Mouse (Mus musculus) MEL (cell line): ENCODE measurements at regions not wholly inside any gene's neighbourhood (a gene's known extent, or its start where the extent isn't known, plus 50 kb on each side); places are given as distances from the start of the nearest gene placed in this dataset.

ENCODE experiments used
- EP300 ChIP-seq, 2 experiments: IDR thresholded peaks; 2 replicates each; pipeline ENCODE4 v1.6.1; 2011; ENCODE audit warnings: improper control_type of control experiment in 2 of 2, low read length in 2 of 2, low read depth in 1 of 2, mild to moderate bottlenecking in 1 of 2
- RAD21 ChIP-seq: IDR thresholded peaks from 2 replicates; pipeline ENCODE4 v1.6.1; 2011; ENCODE audit warnings: mild to moderate bottlenecking, low read depth, low read length, improper control_type of control experiment
- SMC3 ChIP-seq: IDR thresholded peaks from 2 replicates; pipeline ENCODE4 v1.6.1; 2011; ENCODE audit warnings: low read depth, low read length, improper control_type of control experiment

- TF ChIP-seq EP300 (IDR thresholded peaks at IDR 0.05; ENCODE audit: low read depth in 1 of 2, low read length in 2 of 2) (no peak), SMC3 (peak; percentile 49), RAD21 (peak; percentile 53)
Measured at GRCm38 (mm10) chr16:29785114-29785513, 206.0 kb downstream of the Opa1 start.
